Mouse (Mus musculus): ENCODE measurements around the gene C1qtnf6.

Gene C1qtnf6

GRCm38 (mm10) chr15:78530671-78531450, at the start of gene C1qtnf6:
C1qtnf6 (minus strand) TSS chr15:78531416.
- 66% methylated on average over 17 of the region's 17 CpGs for WGBS

- 79% methylated on average over 4 of the region's 4 CpGs for WGBS
Observed at GRCm38 (mm10) chr15:78576284-78576810, 45.1 kb upstream of the C1qtnf6 start.

GRCm38 (mm10) chr15:78572658-78573397, 41.6 kb upstream of the C1qtnf6 start, which contains the start of gene Rac2:
Rac2 (minus strand) TSS chr15:78572783.
- WGBS = 81% methylated on average over 8 of the region's 8 CpGs

- 87% methylated on average over 5 of the region's 5 CpGs for whole genome bisulfite sequencing
Observed at GRCm38 (mm10) chr15:78572270-78572600, 41.0 kb upstream of the C1qtnf6 start.

GRCm38 (mm10) chr15:78571554-78572269, 40.5 kb upstream of the C1qtnf6 start:
- WGBS = 75% methylated on average over 16 of the region's 16 CpGs

- WGBS = 99% methylated on average over 5 of the region's 5 CpGs
Observed at GRCm38 (mm10) chr15:78570170-78570569, 39.0 kb upstream of the C1qtnf6 start.

GRCm38 (mm10) chr15:78567608-78568120, 36.4 kb upstream of the C1qtnf6 start:
- WGBS = 82% methylated on average over 9 of the region's 9 CpGs

- 82% methylated on average over 11 of the region's 11 CpGs for WGBS
Observed at GRCm38 (mm10) chr15:78564764-78565435, 33.7 kb upstream of the C1qtnf6 start.

GRCm38 (mm10) chr15:78563937-78564336, 32.7 kb upstream of the C1qtnf6 start:
- WGBS = 84% methylated on average over 5 of the region's 5 CpGs

- WGBS = 94% methylated on average over 3 of the region's 3 CpGs
Observed at GRCm38 (mm10) chr15:78563344-78563743, 32.1 kb upstream of the C1qtnf6 start.

GRCm38 (mm10) chr15:78559141-78559979, 28.1 kb upstream of the C1qtnf6 start:
- WGBS = 57% methylated on average over 11 of the region's 11 CpGs

- 81% methylated on average over 10 of the region's 10 CpGs for WGBS
Observed at GRCm38 (mm10) chr15:78557693-78558535, 26.7 kb upstream of the C1qtnf6 start.

- WGBS = 65% methylated on average over 25 of the region's 25 CpGs
Observed at GRCm38 (mm10) chr15:78554545-78555313, 23.5 kb upstream of the C1qtnf6 start.

- WGBS = 75% methylated on average over 4 of the region's 4 CpGs
Observed at GRCm38 (mm10) chr15:78549189-78549734, 18.0 kb upstream of the C1qtnf6 start.

- WGBS = 54% methylated on average over 8 of the region's 8 CpGs
Observed at GRCm38 (mm10) chr15:78548711-78549110, 17.5 kb upstream of the C1qtnf6 start.

GRCm38 (mm10) chr15:78548336-78548665, 17.1 kb upstream of the C1qtnf6 start:
- WGBS = 47% methylated on average over 3 of the region's 3 CpGs

GRCm38 (mm10) chr15:78547415-78548335, 16.5 kb upstream of the C1qtnf6 start:
- 36% methylated on average over 5 of the region's 5 CpGs for WGBS

Measured in cerebral cortex, adult 2 months (tissue).